Mouse (Mus musculus): ENCODE results near the gene Irak2.

DNA sequence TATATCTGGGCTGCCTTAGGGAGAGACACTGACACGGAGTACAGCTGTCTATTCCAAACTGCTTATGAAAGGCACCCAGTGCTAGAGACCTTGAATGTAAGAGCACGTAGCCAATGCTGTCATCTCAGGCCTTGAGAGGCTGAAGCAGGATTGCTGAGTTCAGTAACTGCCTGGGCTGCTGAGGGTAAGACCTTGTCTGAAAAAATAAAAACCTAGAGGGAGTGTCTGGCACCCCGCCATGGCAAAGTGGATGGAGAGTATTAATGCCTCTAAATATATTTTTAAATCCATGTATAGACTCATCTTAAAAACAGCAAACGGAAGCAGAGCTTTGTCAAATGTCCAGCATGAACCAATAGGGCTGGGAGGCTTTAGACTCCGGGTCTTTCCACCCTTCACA lies 38.4 kb upstream of the Irak2 start:
- TF ChIP-seq GATA1 (IDR thresholded peaks at IDR 0.05; ENCODE audit: low read length) (no peak), TAL1 (IDR thresholded peaks at IDR 0.05; ENCODE audit: low read length) (no peak)

Measured in erythroblast, embryonic 14.5 days (primary cell).